In genomic region chr16:30604061-30604806, GRCm38 (mm10) we compare ENCODE assay signal across 10 mouse cellular contexts. TPM values are rescaled to one million over a fixed set of nuclear protein-coding genes. Genes with fewer than 3 reads are reported as not detected.
A peak's percentile ranks its signal among the peaks of the same experiment; 100 is the strongest.
DNase-seq lines count a peak whose midpoint lies in the region; ATAC-seq and TF ChIP-seq lines count a peak whose summit lies in the region.
"Had no signal": no experiment of that assay in that cellular context is flagged by ENCODE, and none has a peak within 500 bp of the region (broad histone marks: within the 10 kb centered on the region; RNA-seq: fewer than 3 reads in every experiment).

No protein-coding gene starts in this region.

- H3K4me2 ChIP-seq in intestine, embryonic 14.5 days (ENCODE audit: low read length) = no peak overlapping the region
- no peak overlapping the region for H3K4me2 ChIP-seq in intestine, postnatal 0 days (replicated peaks; ENCODE audit: low read depth)
- no peak overlapping the region for H3K4me2 ChIP-seq in embryonic facial prominence, embryonic 11.5 days (ENCODE audit: low read depth, low read length)
- H3K4me2 ChIP-seq in heart, postnatal 0 days (ENCODE audit: low read depth, low read length) = no peak overlapping the region
- H3K4me2 ChIP-seq: midbrain, embryonic 15.5 days had no signal

- 0 out of 2 replicates have a peak overlapping the region, but pooled peaks have one; percentile 16 for H3K27ac ChIP-seq in intestine, embryonic 14.5 days (ENCODE audit: low read depth)
- H3K27ac ChIP-seq in intestine, postnatal 0 days (ENCODE audit: low read depth, low read length) = no peak overlapping the region
- 0 out of 2 replicates have a peak overlapping the region, but pooled peaks have one; percentile 22 for H3K27ac ChIP-seq in embryonic facial prominence, embryonic 11.5 days (replicated peaks; ENCODE audit: low read depth, low read length)
- peak overlapping the region; percentile 56 for H3K27ac ChIP-seq in heart, postnatal 0 days (ENCODE audit: low read depth)
- H3K27ac ChIP-seq: midbrain, embryonic 15.5 days had no signal

- no peaks in the 10 kb centered on the region for H3K9me3 ChIP-seq in intestine, embryonic 14.5 days (ENCODE audit: control insufficient read depth, low read length)
- no peaks in the 10 kb centered on the region for H3K9me3 ChIP-seq in intestine, postnatal 0 days (ENCODE audit: control insufficient read depth)
- H3K9me3 ChIP-seq in embryonic facial prominence, embryonic 11.5 days (replicated peaks; ENCODE audit: control insufficient read depth, low read length) = no peaks in the 10 kb centered on the region
- H3K9me3 ChIP-seq in heart, postnatal 0 days (replicated peaks; ENCODE audit: control insufficient read depth, low read length) = no peaks in the 10 kb centered on the region
- H3K9me3 ChIP-seq: midbrain, embryonic 15.5 days had no signal

- WGBS in intestine, embryonic 14.5 days = 79% methylated on average over 16 of the region's 16 CpGs
- 75% methylated on average over 16 of the region's 16 CpGs for WGBS in intestine, postnatal 0 days
- WGBS in embryonic facial prominence, embryonic 11.5 days = 69% methylated on average over 16 of the region's 16 CpGs
- 55% methylated on average over 16 of the region's 16 CpGs for WGBS in heart, postnatal 0 days

- H3K36me3 ChIP-seq in intestine, embryonic 14.5 days (ENCODE audit: control insufficient read depth, insufficient read depth, low read length) = no peaks in the 10 kb centered on the region
- no peaks in the 10 kb centered on the region for H3K36me3 ChIP-seq in intestine, postnatal 0 days (ENCODE audit: control insufficient read depth, insufficient read depth)
- no peaks in the 10 kb centered on the region for H3K36me3 ChIP-seq in embryonic facial prominence, embryonic 11.5 days (replicated peaks; ENCODE audit: control insufficient read depth, insufficient read depth, low read depth, low read length)
- no peaks in the 10 kb centered on the region for H3K36me3 ChIP-seq in heart, postnatal 0 days (replicated peaks; ENCODE audit: control insufficient read depth, insufficient read depth, low read length)
- H3K36me3 ChIP-seq: midbrain, embryonic 15.5 days had no signal

- H3K9ac ChIP-seq in intestine, embryonic 14.5 days (ENCODE audit: low read length) = no peak overlapping the region
- no peak overlapping the region for H3K9ac ChIP-seq in intestine, postnatal 0 days (ENCODE audit: low read depth, low read length)
- H3K9ac ChIP-seq in embryonic facial prominence, embryonic 11.5 days (replicated peaks; ENCODE audit: low read length) = no peak overlapping the region
- no peak overlapping the region for H3K9ac ChIP-seq in heart, postnatal 0 days (replicated peaks; ENCODE audit: low read depth, low read length)
- H3K9ac ChIP-seq: midbrain, embryonic 15.5 days had no signal

- no peak for TF ChIP-seq EP300 in heart, postnatal 0 days (IDR thresholded peaks at IDR 0.05; ENCODE audit: low read depth)

- DNase-seq in intestine, embryonic 14.5 days (ENCODE audit: low spot score) = no peak
- DNase-seq in MN1 (ENCODE audit: low spot score) = peak; percentile 15
- DNase-seq in embryonic facial prominence, embryonic 11.5 days (ENCODE audit: low spot score) = no peak
- no peak for DNase-seq in heart, postnatal 0 days (ENCODE audit: low spot score)
- no peak for DNase-seq in spleen, adult 12 weeks (ENCODE audit: low spot score)
- no peak for DNase-seq in Muller cell, postnatal 12 days (ENCODE audit: inconsistent ontology term)
- DNase-seq: cerebellum, postnatal 36 days; kidney, adult 9 months had no signal

- H3K27me3 ChIP-seq in intestine, embryonic 14.5 days (replicated peaks; ENCODE audit: control insufficient read depth, insufficient read depth, low read length) = no peaks in the 10 kb centered on the region
- H3K27me3 ChIP-seq in intestine, postnatal 0 days (replicated peaks; ENCODE audit: control insufficient read depth, insufficient read depth, low read length) = peaks cover 19% of the 10 kb centered on the region
- peaks cover 3% of the 10 kb centered on the region for H3K27me3 ChIP-seq in embryonic facial prominence, embryonic 11.5 days (ENCODE audit: control insufficient read depth, insufficient read depth, low read length)
- no peaks in the 10 kb centered on the region for H3K27me3 ChIP-seq in heart, postnatal 0 days (ENCODE audit: control insufficient read depth, insufficient read depth, low read length)

- ATAC-seq in intestine, embryonic 14.5 days (replicated peaks; ENCODE audit: low FRiP score, low TSS enrichment, low read depth) = no peak
- no peak for ATAC-seq in intestine, postnatal 0 days
- no peak for ATAC-seq in embryonic facial prominence, embryonic 11.5 days (replicated peaks; ENCODE audit: insufficient number of reproducible peaks, low FRiP score, low TSS enrichment, low read depth)
- no peak for ATAC-seq in heart, postnatal 0 days (ENCODE audit: insufficient read depth, low read depth)
- ATAC-seq: midbrain, embryonic 15.5 days had no signal

- H3K4me1 ChIP-seq in intestine, embryonic 14.5 days (replicated peaks; ENCODE audit: control insufficient read depth, insufficient read depth, low read length) = peaks cover 32% of the 10 kb centered on the region
- H3K4me1 ChIP-seq in intestine, postnatal 0 days (replicated peaks; ENCODE audit: control insufficient read depth, insufficient read depth, low read length) = no peaks in the 10 kb centered on the region
- H3K4me1 ChIP-seq in embryonic facial prominence, embryonic 11.5 days (ENCODE audit: control insufficient read depth, insufficient read depth, low read length) = peaks cover 15% of the 10 kb centered on the region
- peaks cover 13% of the 10 kb centered on the region for H3K4me1 ChIP-seq in heart, postnatal 0 days (ENCODE audit: control insufficient read depth, insufficient read depth)

- no peak for TF ChIP-seq CTCF in intestine, postnatal 0 days (IDR thresholded peaks at IDR 0.05; ENCODE audit: low read depth)
- TF ChIP-seq CTCF in heart, postnatal 0 days (IDR thresholded peaks at IDR 0.05; ENCODE audit: low read depth) = no peak

- no peak overlapping the region for H3K4me3 ChIP-seq in intestine, embryonic 14.5 days (ENCODE audit: low read depth, low read length)
- H3K4me3 ChIP-seq in intestine, postnatal 0 days (ENCODE audit: low read depth, low read length) = no peak overlapping the region
- no peak overlapping the region for H3K4me3 ChIP-seq in embryonic facial prominence, embryonic 11.5 days (ENCODE audit: low read depth, low read length)
- no peak overlapping the region for H3K4me3 ChIP-seq in heart, postnatal 0 days (ENCODE audit: low read depth, low read length)
- H3K4me3 ChIP-seq: midbrain, embryonic 15.5 days had no signal

RNA-seq across cellular contexts. Expression of gene Fam43a, which starts 4.7 kb away (rescaled TPM):
- 5.9 and 6.8 TPM in 2 replicates for polyA plus RNA-seq in intestine, embryonic 14.5 days (2014; fragmentation: Nextera tagmentation; extraction: Ambion mirVana)
- 5.6 and 5.9 TPM in 2 replicates for polyA plus RNA-seq in intestine, postnatal 0 days (2015; fragmentation: Nextera tagmentation; extraction: Ambion mirVana)
- 10.4 and 10.9 TPM in 2 replicates for polyA plus RNA-seq in embryonic facial prominence, embryonic 11.5 days (2014; fragmentation: Nextera tagmentation; extraction: Ambion mirVana)
- total RNA-seq in heart, postnatal 0 days (2014; rRNA removed; ENCODE audit: low replicate concordance) = 40.6 and 46.0 TPM in 2 replicates
- polyA plus RNA-seq in heart, postnatal 0 days (2015; fragmentation: Nextera tagmentation; extraction: Ambion mirVana) = 16.2 and 17.1 TPM in 2 replicates

RNA-seq across cellular contexts. Expression of gene Lsg1, which starts 16.8 kb away (rescaled TPM):
- polyA plus RNA-seq in intestine, embryonic 14.5 days (2014; fragmentation: Nextera tagmentation; extraction: Ambion mirVana) = 69.4 and 70.3 TPM in 2 replicates
- 23.1 and 24.5 TPM in 2 replicates for polyA plus RNA-seq in intestine, postnatal 0 days (2015; fragmentation: Nextera tagmentation; extraction: Ambion mirVana)
- polyA plus RNA-seq in embryonic facial prominence, embryonic 11.5 days (2014; fragmentation: Nextera tagmentation; extraction: Ambion mirVana) = 78.0 and 87.0 TPM in 2 replicates
- total RNA-seq in heart, postnatal 0 days (2014; rRNA removed; ENCODE audit: low replicate concordance) = 11.6 and 15.8 TPM in 2 replicates
- 29.9 and 32.8 TPM in 2 replicates for polyA plus RNA-seq in heart, postnatal 0 days (2015; fragmentation: Nextera tagmentation; extraction: Ambion mirVana)

RNA-seq across cellular contexts. Expression of gene Tmem44, which starts 53.6 kb away (rescaled TPM):
- polyA plus RNA-seq in intestine, embryonic 14.5 days (2014; fragmentation: Nextera tagmentation; extraction: Ambion mirVana) = 15.0 and 15.6 TPM in 2 replicates
- polyA plus RNA-seq in intestine, postnatal 0 days (2015; fragmentation: Nextera tagmentation; extraction: Ambion mirVana) = 2.9 and 3.1 TPM in 2 replicates
- polyA plus RNA-seq in embryonic facial prominence, embryonic 11.5 days (2014; fragmentation: Nextera tagmentation; extraction: Ambion mirVana) = 24.3 and 24.7 TPM in 2 replicates
- total RNA-seq in heart, postnatal 0 days (2014; rRNA removed; ENCODE audit: low replicate concordance) = 31.1 and 33.5 TPM in 2 replicates
- 11.8 and 14.6 TPM in 2 replicates for polyA plus RNA-seq in heart, postnatal 0 days (2015; fragmentation: Nextera tagmentation; extraction: Ambion mirVana)
